Mouse (Mus musculus) megakaryocyte, adult 5-6 weeks (primary cell): ENCODE measurements around the gene Pcsk1n. TPM values are rescaled to one million over a fixed set of nuclear protein-coding genes. Genes with fewer than 3 reads are reported as not detected.

Experiments
- ATAC-seq: 2 replicates; pipeline ENCODE4 v1.8.0; 2016; ENCODE audit warnings: mild to moderate bottlenecking, inconsistent platforms; ENCODE audit not compliant: poor library complexity, severe bottlenecking
- total RNA-seq, 2 experiments: library from RNA; stranded (forward) in 1 of 2; stranded (reverse) in 1 of 2; fragments of 153-499, 151-499 nt in 1 of 2; fragments of 221-1000, 200-1000 nt in 1 of 2; gene quantifications; 2 replicates each; pipeline versions ENCODE4 v1.2.3 to v1.2.4; 2015 to 2017

Pcsk1n gene
- total RNA-seq, 2 experiments from 2014 or later, result not detected

GRCm38 (mm10) chrX:7945618-7946017 lies 26.0 kb downstream of the Pcsk1n start:
- ATAC-seq, result no peak

DNA sequence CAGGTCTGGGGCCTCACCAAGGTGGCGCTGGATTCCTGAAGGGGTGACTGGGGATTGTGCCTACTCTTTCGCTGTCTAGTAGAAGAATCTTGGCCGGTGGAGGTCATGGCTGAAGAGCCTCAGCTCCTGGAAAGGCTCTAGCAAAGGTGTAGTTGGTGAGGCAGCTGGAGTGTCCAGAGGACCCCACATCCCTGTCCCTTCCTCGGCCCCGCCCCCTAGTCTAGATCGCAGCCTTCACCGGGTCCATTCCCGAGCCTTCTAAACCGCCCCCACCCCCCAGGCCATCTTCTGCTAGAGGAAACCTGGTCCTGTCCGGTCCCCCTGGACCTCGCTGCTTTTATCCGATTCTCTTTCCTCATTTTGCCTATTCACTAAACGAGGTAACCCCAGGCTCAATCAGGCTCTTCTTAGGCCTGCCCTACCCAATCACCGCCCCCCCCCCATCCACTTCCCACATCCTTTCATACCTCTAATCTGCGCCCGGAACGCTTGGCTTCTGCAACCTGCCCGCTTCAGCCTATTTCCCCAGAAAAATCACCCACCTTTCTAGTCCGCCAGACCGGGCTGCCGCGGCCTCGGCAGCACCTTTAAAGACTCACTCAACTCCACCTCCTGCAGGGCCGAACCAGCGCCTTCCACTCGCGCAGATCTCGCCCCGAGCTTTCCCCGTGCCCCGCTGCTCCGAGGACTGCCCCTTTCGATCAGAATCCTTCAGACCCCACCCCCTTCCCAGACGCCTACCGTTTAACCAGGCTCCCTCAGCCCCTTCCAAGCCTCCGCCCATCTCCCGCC lies 27.7 kb downstream of the Pcsk1n start, which contains the start of gene Hdac6:
Gene Hdac6 (minus strand): TSS at position 782 of the 792 bp plus-strand sequence.
- no peak for ATAC-seq

GRCm38 (mm10) chrX:7947900-7948492 lies 28.4 kb downstream of the Pcsk1n start:
- peak; percentile 99 for ATAC-seq

DNA sequence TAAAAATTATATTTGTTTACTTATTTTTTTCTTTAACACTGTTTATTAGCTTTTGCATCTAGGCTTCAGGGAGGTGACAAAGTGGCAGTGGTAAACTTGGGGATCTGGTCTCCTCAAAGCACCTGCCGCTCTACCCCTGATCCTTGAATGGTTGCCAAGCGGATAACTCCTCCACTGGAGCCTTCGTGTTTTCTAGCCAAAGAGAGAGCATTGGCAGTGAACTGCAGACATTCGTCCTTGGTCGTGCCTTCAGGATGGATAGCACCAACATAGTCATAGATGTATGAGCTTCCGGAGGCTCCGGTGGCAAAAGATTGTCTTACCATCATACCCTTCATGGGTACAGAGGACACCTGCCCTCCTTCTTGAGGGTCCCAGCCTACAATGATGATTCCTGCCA lies 30.5 kb downstream of the Pcsk1n start:
- ATAC-seq, result no peak

DNA sequence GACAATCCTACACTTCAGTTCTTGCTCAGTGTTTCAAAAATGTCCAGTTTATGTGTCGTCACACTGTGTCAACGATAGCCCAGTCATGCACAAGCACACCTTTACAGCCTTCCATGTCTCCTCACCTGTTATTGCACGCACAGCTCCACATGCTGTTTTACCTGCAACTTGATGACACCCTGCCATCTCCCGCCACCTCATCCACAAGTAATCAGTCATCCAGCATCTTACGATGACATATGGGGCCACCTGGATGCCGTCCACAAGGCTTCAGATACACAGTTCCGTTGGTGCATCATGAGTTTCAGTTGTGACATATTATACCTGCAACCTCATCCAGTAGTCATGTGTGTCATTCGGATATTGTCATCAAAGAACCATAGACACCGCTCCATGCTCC lies 39.2 kb downstream of the Pcsk1n start:
- ATAC-seq, result no peak

DNA sequence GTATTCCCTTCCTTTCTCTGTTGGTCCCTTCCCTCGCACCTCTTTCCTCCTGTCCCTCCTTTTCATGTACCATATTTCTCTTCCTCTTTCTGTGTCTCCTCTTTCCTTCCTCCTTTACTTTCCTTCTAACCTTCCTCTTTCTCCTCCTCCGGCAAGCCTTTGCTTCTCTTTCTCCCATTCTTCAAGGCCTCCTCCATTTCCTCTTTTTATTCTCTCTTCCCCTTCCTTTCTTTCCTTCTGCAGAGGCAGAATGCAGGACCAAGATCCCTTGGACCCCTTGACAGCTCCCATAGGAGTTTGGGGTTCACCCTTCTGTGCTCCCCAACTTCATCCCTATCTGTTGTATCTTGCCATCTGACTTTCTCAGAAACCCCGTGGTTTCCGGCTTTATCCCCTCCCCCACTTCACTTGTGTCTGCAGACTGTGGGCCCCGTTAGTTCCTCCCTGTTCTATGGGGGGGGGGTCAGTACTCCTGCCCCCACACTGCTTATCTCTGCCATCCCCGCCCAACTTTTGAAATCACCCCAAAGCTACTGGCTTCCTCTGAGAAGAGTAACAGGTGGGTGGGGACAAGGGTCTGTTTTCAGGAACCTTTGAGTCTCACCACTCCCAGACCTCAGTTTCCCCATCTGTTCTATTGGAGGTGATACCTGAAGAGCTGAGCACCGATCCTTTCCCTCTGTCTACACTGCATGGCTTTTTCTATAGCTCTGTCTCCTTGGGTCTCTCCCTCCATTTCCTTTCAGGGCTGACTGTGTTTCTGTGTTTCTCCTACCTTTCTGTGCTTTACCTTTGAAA lies 44.4 kb downstream of the Pcsk1n start:
- peak; percentile 75 for ATAC-seq

GRCm38 (mm10) chrX:7966161-7966560 lies 46.5 kb downstream of the Pcsk1n start:
- no peak for ATAC-seq

- ATAC-seq, result no peak
Observed at GRCm38 (mm10) chrX:7967596-7968201, 48.1 kb downstream of the Pcsk1n start.

DNA sequence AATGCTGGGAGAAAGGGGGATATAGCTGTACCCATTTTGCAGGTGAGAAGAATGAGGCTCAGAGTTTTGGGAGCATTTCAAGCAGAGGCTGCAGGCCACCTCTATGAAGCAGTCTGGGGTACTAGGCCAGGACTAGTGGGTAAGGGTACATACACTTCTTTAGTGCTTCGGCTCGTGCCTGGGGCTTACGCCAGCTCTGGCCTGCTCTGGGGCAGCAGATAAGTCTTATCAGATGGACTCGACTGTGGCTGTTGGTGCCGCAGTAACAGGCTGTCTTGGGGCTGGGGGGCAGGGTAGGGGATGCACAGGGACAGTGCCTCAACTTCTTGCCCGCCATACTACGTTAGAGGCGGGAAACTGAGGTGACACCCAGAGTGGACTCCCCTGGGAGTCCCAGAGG lies 48.6 kb downstream of the Pcsk1n start:
- 0 out of 2 replicates have a peak, but pooled peaks have one; percentile 20 for ATAC-seq

GRCm38 (mm10) chrX:7968899-7969298 lies 49.3 kb downstream of the Pcsk1n start:
- no peak for ATAC-seq

DNA sequence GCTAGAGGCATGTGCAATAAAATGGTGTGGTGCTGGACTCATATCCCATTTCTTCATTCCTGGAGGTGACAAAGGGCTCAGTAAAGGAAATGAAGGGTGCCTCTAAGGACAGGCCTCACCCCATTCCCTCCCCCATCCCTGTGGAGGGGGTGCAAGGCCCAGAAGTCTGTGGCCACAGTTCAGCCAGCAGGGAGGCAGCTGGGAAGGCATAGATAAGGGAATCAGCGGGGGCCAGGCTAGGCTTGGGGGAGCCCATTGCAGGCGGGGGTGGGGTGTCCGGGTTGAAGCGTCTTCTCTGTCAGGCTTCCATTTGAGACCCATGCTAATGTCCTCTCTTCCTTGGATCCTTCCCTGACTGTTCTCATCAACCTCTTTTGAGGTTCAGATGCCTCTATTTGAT lies 51.7 kb downstream of the Pcsk1n start:
- peak; percentile 49; the same call in 1 of the 2 replicates for ATAC-seq

Other genes with a start within 250 kb of the Pcsk1n start
- 987 and 1,037 TPM in 2 replicates for gene Plp2, start 248.4 kb upstream of the Pcsk1n start, total RNA-seq (2015)
- gene Plp2, start 248.4 kb upstream of the Pcsk1n start, total RNA-seq (2017), result 267 and 300 TPM in 2 replicates
- gene Magix, start 238.6 kb upstream of the Pcsk1n start, total RNA-seq (2015), result not detected in 2 replicates
- gene Magix, start 238.6 kb upstream of the Pcsk1n start, total RNA-seq (2017), result 0.18 TPM in 1 of 2 replicates, not detected in the other
- 24.8 and 25.7 TPM in 2 replicates for gene Gpkow, start 222.7 kb upstream of the Pcsk1n start, total RNA-seq (2015)
- 24.2 and 25.7 TPM in 2 replicates for gene Gpkow, start 222.7 kb upstream of the Pcsk1n start, total RNA-seq (2017)
- 25.6 and 38.7 TPM in 2 replicates for gene Wdr45, start 205.5 kb upstream of the Pcsk1n start, total RNA-seq (2015)
- 13.4 and 18.9 TPM in 2 replicates for gene Wdr45, start 205.5 kb upstream of the Pcsk1n start, total RNA-seq (2017)
- gene Gm45208, start 197.6 kb upstream of the Pcsk1n start, total RNA-seq (2015), result not detected in 2 replicates
- not detected in 2 replicates for gene Gm45208, start 197.6 kb upstream of the Pcsk1n start, total RNA-seq (2017)
- 7.8 and 20.6 TPM in 2 replicates for gene Praf2, start 191.4 kb upstream of the Pcsk1n start, total RNA-seq (2015)
- gene Praf2, start 191.4 kb upstream of the Pcsk1n start, total RNA-seq (2017), result 5.4 and 5.8 TPM in 2 replicates
- not detected in 2 replicates for gene Ccdc120, start 168.9 kb upstream of the Pcsk1n start, total RNA-seq (2015)
- gene Ccdc120, start 168.9 kb upstream of the Pcsk1n start, total RNA-seq (2017), result not detected in 2 replicates
- gene Tfe3, start 157.3 kb upstream of the Pcsk1n start, total RNA-seq (2015), result 45.9 and 54.6 TPM in 2 replicates
- 22.3 and 39.4 TPM in 2 replicates for gene Tfe3, start 157.3 kb upstream of the Pcsk1n start, total RNA-seq (2017)
- gene Gripap1, start 130.1 kb upstream of the Pcsk1n start, total RNA-seq (2015), result 39.5 and 55.4 TPM in 2 replicates
- 70.5 and 81.9 TPM in 2 replicates for gene Gripap1, start 130.1 kb upstream of the Pcsk1n start, total RNA-seq (2017)
- gene Kcnd1, start 97.5 kb upstream of the Pcsk1n start, total RNA-seq (2015), result 0.39 and 0.49 TPM in 2 replicates
- 0.20 and 0.29 TPM in 2 replicates for gene Kcnd1, start 97.5 kb upstream of the Pcsk1n start, total RNA-seq (2017)
- gene Otud5, start 78.5 kb upstream of the Pcsk1n start, total RNA-seq (2015), result 43.2 and 50.6 TPM in 2 replicates
- 70.2 and 73.0 TPM in 2 replicates for gene Otud5, start 78.5 kb upstream of the Pcsk1n start, total RNA-seq (2017)
- 4.7 and 8.6 TPM in 2 replicates for gene Pim2, start 41.6 kb upstream of the Pcsk1n start, total RNA-seq (2015)
- 1.1 and 1.4 TPM in 2 replicates for gene Pim2, start 41.6 kb upstream of the Pcsk1n start, total RNA-seq (2017)
- gene Slc35a2, start 35.8 kb upstream of the Pcsk1n start, total RNA-seq (2015), result 6.4 and 9.8 TPM in 2 replicates
- gene Slc35a2, start 35.8 kb upstream of the Pcsk1n start, total RNA-seq (2017), result 10.9 and 13.5 TPM in 2 replicates
- 25.6 and 29.8 TPM in 2 replicates for gene Pqbp1, start 20.6 kb upstream of the Pcsk1n start, total RNA-seq (2015)
- 116 and 123 TPM in 2 replicates for gene Pqbp1, start 20.6 kb upstream of the Pcsk1n start, total RNA-seq (2017)
- 75.8 and 85.4 TPM in 2 replicates for gene Timm17b, start 20.5 kb upstream of the Pcsk1n start, total RNA-seq (2015)
- 35.8 and 50.0 TPM in 2 replicates for gene Timm17b, start 20.5 kb upstream of the Pcsk1n start, total RNA-seq (2017)
- not detected in 2 replicates for gene Gm10491, start 12.0 kb upstream of the Pcsk1n start, total RNA-seq (2015)
- gene Gm10491, start 12.0 kb upstream of the Pcsk1n start, total RNA-seq (2017), result not detected in 2 replicates
- not detected in 2 replicates for gene Gm10490, start 10.3 kb upstream of the Pcsk1n start, total RNA-seq (2015)
- not detected in 2 replicates for gene Gm10490, start 10.3 kb upstream of the Pcsk1n start, total RNA-seq (2017)
- gene Eras, start 8.8 kb downstream of the Pcsk1n start, total RNA-seq (2015), result not detected in 2 replicates
- gene Eras, start 8.8 kb downstream of the Pcsk1n start, total RNA-seq (2017), result not detected in 2 replicates
- gene Hdac6, start 28.1 kb downstream of the Pcsk1n start, total RNA-seq (2015), result 6.4 and 7.5 TPM in 2 replicates
- 8.0 and 9.3 TPM in 2 replicates for gene Hdac6, start 28.1 kb downstream of the Pcsk1n start, total RNA-seq (2017)
- 5.8 and 7.1 TPM in 2 replicates for gene Gata1, start 58.2 kb downstream of the Pcsk1n start, total RNA-seq (2015)
- gene Gata1, start 58.2 kb downstream of the Pcsk1n start, total RNA-seq (2017), result 5.6 and 7.6 TPM in 2 replicates
- gene Glod5, start 98.7 kb downstream of the Pcsk1n start, total RNA-seq (2015), result not detected in 2 replicates
- not detected in 2 replicates for gene Glod5, start 98.7 kb downstream of the Pcsk1n start, total RNA-seq (2017)
- 37.8 and 43.6 TPM in 2 replicates for gene Suv39h1, start 154.9 kb downstream of the Pcsk1n start, total RNA-seq (2015)
- gene Suv39h1, start 154.9 kb downstream of the Pcsk1n start, total RNA-seq (2017), result 50.3 and 53.9 TPM in 2 replicates
- gene Was, start 170.7 kb downstream of the Pcsk1n start, total RNA-seq (2015), result 107 and 116 TPM in 2 replicates
- gene Was, start 170.7 kb downstream of the Pcsk1n start, total RNA-seq (2017), result 145 and 149 TPM in 2 replicates
- 17.4 and 20.3 TPM in 2 replicates for gene Wdr13, start 213.1 kb downstream of the Pcsk1n start, total RNA-seq (2015)
- gene Wdr13, start 213.1 kb downstream of the Pcsk1n start, total RNA-seq (2017), result 22.2 and 27.9 TPM in 2 replicates
- gene Rbm3, start 226.1 kb downstream of the Pcsk1n start, total RNA-seq (2015), result 982 and 1,036 TPM in 2 replicates
- 1,421 and 1,439 TPM in 2 replicates for gene Rbm3, start 226.1 kb downstream of the Pcsk1n start, total RNA-seq (2017)